Mouse (Mus musculus) ES-CJ7 (cell line): ENCODE results near the gene Cacna2d3.
A peak's percentile ranks its signal among the peaks of the same experiment; 100 is the strongest.

Source experiments
- DNase-seq: peaks from one replicate; pipeline ENCODE4 v3.0.0; 2011; ENCODE audit warnings: low read depth, low spot score

Cacna2d3 gene

GRCm38 (mm10) chr14:29015896-29016295, 705.8 kb downstream of the Cacna2d3 start:
- peak; percentile 5 for DNase-seq

GRCm38 (mm10) chr14:29014680-29015079, 707.0 kb downstream of the Cacna2d3 start:
- no peak for DNase-seq

GRCm38 (mm10) chr14:29013161-29013560, 708.5 kb downstream of the Cacna2d3 start:
- DNase-seq, result no peak

GRCm38 (mm10) chr14:29009644-29010043, 712.0 kb downstream of the Cacna2d3 start:
- DNase-seq, result no peak

GRCm38 (mm10) chr14:29005228-29005840, 716.3 kb downstream of the Cacna2d3 start:
- no peak for DNase-seq

- no peak for DNase-seq
These were observed 725.1 kb downstream of the Cacna2d3 start for GRCm38 (mm10) chr14:28996569-28996968.

GRCm38 (mm10) chr14:28988211-28988900, 733.3 kb downstream of the Cacna2d3 start:
- no peak for DNase-seq

GRCm38 (mm10) chr14:28984276-28984675, 737.4 kb downstream of the Cacna2d3 start:
- DNase-seq, result no peak

GRCm38 (mm10) chr14:28980482-28980881, 741.2 kb downstream of the Cacna2d3 start:
- peak; percentile 11 for DNase-seq

GRCm38 (mm10) chr14:28979230-28979629, 742.4 kb downstream of the Cacna2d3 start:
- no peak for DNase-seq

- no peak for DNase-seq
These were observed 749.0 kb downstream of the Cacna2d3 start for GRCm38 (mm10) chr14:28972620-28973019.

- no peak for DNase-seq
These were observed 752.4 kb downstream of the Cacna2d3 start for GRCm38 (mm10) chr14:28969247-28969646.

GRCm38 (mm10) chr14:28966881-28967280, 754.8 kb downstream of the Cacna2d3 start:
- no peak for DNase-seq

- peak; percentile 47 for DNase-seq
These were observed 760.3 kb downstream of the Cacna2d3 start for GRCm38 (mm10) chr14:28961379-28961778.

- no peak for DNase-seq
These were observed 762.6 kb downstream of the Cacna2d3 start for GRCm38 (mm10) chr14:28959042-28959441.

GRCm38 (mm10) chr14:28958131-28959015, 763.3 kb downstream of the Cacna2d3 start:
- peak; percentile 3 for DNase-seq

GRCm38 (mm10) chr14:28955181-28955580, 766.5 kb downstream of the Cacna2d3 start:
- peak; percentile 25 for DNase-seq

GRCm38 (mm10) chr14:28954588-28954987, 767.1 kb downstream of the Cacna2d3 start:
- no peak for DNase-seq

GRCm38 (mm10) chr14:28954086-28954485, 767.6 kb downstream of the Cacna2d3 start:
- DNase-seq, result no peak

GRCm38 (mm10) chr14:28953409-28953808, 768.3 kb downstream of the Cacna2d3 start:
- DNase-seq, result no peak

- DNase-seq, result no peak
These were observed 771.2 kb downstream of the Cacna2d3 start for GRCm38 (mm10) chr14:28950499-28950898.

GRCm38 (mm10) chr14:28949785-28950184, 771.9 kb downstream of the Cacna2d3 start:
- DNase-seq, result no peak
